ENCODE assay signal across 24 mouse cellular contexts in the genomic region with DNA sequence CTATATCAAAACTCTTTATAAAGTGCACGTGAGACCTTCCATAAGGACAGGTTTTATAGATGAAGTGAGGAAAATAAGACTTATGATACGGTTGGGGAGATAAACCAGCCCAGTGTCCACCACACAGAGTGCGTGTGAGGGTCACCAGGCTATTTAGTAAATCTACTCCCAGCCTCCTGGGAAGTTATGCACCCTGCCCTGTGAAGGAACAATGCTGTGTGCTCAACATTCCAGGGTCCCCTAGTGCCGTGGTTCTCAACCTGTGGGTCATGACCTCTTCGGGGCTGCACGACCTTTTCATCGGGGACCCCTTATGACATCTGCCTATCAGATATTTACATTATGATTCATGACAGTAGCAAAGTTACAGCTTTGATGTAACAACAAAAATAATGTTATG. TPM values are rescaled to one million over a fixed set of nuclear protein-coding genes. Genes with fewer than 3 reads are reported as not detected.
DNase-seq lines count a peak whose midpoint lies in the region; ATAC-seq and TF ChIP-seq lines count a peak whose summit lies in the region.
"Had no signal": no experiment of that assay in that cellular context is flagged by ENCODE, and none has a peak within 500 bp of the region (broad histone marks: within the 10 kb centered on the region; RNA-seq: fewer than 3 reads in every experiment).

No protein-coding gene starts in this region.

- H3K9me3 ChIP-seq in embryonic facial prominence, embryonic 11.5 days (replicated peaks; ENCODE audit: control insufficient read depth, low read length) = no peaks in the 10 kb centered on the region
- 0 out of 2 replicates have a peak, but pooled peaks cover 3% of the 10 kb centered on the region for H3K9me3 ChIP-seq in embryonic facial prominence, embryonic 10.5 days
- no peaks in the 10 kb centered on the region for H3K9me3 ChIP-seq in heart, embryonic 10.5 days
- H3K9me3 ChIP-seq in embryonic facial prominence, embryonic 13.5 days = no peaks in the 10 kb centered on the region
- H3K9me3 ChIP-seq: G1E had no signal

- H3K27ac ChIP-seq in embryonic facial prominence, embryonic 11.5 days (replicated peaks; ENCODE audit: low read depth, low read length) = no peak overlapping the region
- no peak overlapping the region for H3K27ac ChIP-seq in embryonic facial prominence, embryonic 10.5 days (replicated peaks)
- H3K27ac ChIP-seq in heart, adult 2 months = no peak overlapping the region
- no peak overlapping the region for H3K27ac ChIP-seq in heart, embryonic 10.5 days
- 0 out of 2 replicates have a peak overlapping the region, but pooled peaks have one; percentile 41 for H3K27ac ChIP-seq in embryonic facial prominence, embryonic 13.5 days

- H3K4me1 ChIP-seq in embryonic facial prominence, embryonic 11.5 days (ENCODE audit: control insufficient read depth, insufficient read depth, low read length) = no peaks in the 10 kb centered on the region
- H3K4me1 ChIP-seq in embryonic facial prominence, embryonic 10.5 days = no peaks in the 10 kb centered on the region
- H3K4me1 ChIP-seq in heart, adult 2 months (ENCODE audit: control insufficient read depth, insufficient read depth, low read length) = no peaks in the 10 kb centered on the region
- 0 out of 2 replicates have a peak, but pooled peaks cover 2% of the 10 kb centered on the region for H3K4me1 ChIP-seq in heart, embryonic 10.5 days
- H3K4me1 ChIP-seq in embryonic facial prominence, embryonic 13.5 days = peaks cover 19% of the 10 kb centered on the region

- no peak overlapping the region for H3K4me2 ChIP-seq in embryonic facial prominence, embryonic 11.5 days (ENCODE audit: low read depth, low read length)
- no peak overlapping the region for H3K4me2 ChIP-seq in embryonic facial prominence, embryonic 13.5 days

- intact Hi-C loops in heart, adult 2 months (cut with DNase I) = no loop called here
- intact Hi-C loops in heart, postnatal 36 days (cut with DNase I) = no loop called here

- no peak for TF ChIP-seq CTCF in heart, adult 2 months (IDR thresholded peaks at IDR 0.05)

- 0 out of 2 replicates have a peak, but pooled peaks have one; percentile 67 for ATAC-seq in embryonic facial prominence, embryonic 11.5 days (replicated peaks; ENCODE audit: insufficient number of reproducible peaks, low FRiP score, low TSS enrichment, low read depth)
- ATAC-seq in embryonic facial prominence, embryonic 13.5 days (ENCODE audit: insufficient number of reproducible peaks, insufficient read depth, low FRiP score, low TSS enrichment, low read depth) = no peak
- ATAC-seq: activated CD4-positive, CD25-positive, alpha-beta regulatory T cell, adult 4 months; CD4-positive, CD25-positive, alpha-beta regulatory T cell, adult 4 months; Patski had no signal

- H3K4me3 ChIP-seq in embryonic facial prominence, embryonic 11.5 days (ENCODE audit: low read depth, low read length) = no peak overlapping the region
- no peak overlapping the region for H3K4me3 ChIP-seq in embryonic facial prominence, embryonic 10.5 days
- no peak overlapping the region for H3K4me3 ChIP-seq in heart, adult 2 months
- H3K4me3 ChIP-seq in heart, embryonic 10.5 days = no peak overlapping the region
- H3K4me3 ChIP-seq in embryonic facial prominence, embryonic 13.5 days = no peak overlapping the region

- no peak overlapping the region for H3K9ac ChIP-seq in embryonic facial prominence, embryonic 11.5 days (replicated peaks; ENCODE audit: low read length)
- H3K9ac ChIP-seq in heart, adult 2 months (ENCODE audit: low read depth, low read length) = no peak overlapping the region
- no peak overlapping the region for H3K9ac ChIP-seq in embryonic facial prominence, embryonic 13.5 days

- H3K79me2 ChIP-seq in heart, adult 2 months (replicated peaks; ENCODE audit: control insufficient read depth, insufficient read depth, low read length) = no peaks in the 10 kb centered on the region

- TF ChIP-seq POLR2A in heart, adult 2 months (IDR thresholded peaks at IDR 0.05; ENCODE audit: insufficient read depth, low read depth, low read length) = no peak

- TF ChIP-seq EP300 in heart, adult 2 months (IDR thresholded peaks at IDR 0.05; ENCODE audit: insufficient read depth, low read depth, low read length) = no peak

- 73% methylated on average over 7 of the region's 7 CpGs for WGBS in embryonic facial prominence, embryonic 11.5 days
- WGBS in embryonic facial prominence, embryonic 10.5 days = 74% methylated on average over 7 of the region's 7 CpGs
- 81% methylated on average over 7 of the region's 7 CpGs for WGBS in heart, adult 2 months
- 69% methylated on average over 7 of the region's 7 CpGs for WGBS in heart, embryonic 10.5 days
- WGBS in embryonic facial prominence, embryonic 13.5 days = 68% methylated on average over 7 of the region's 7 CpGs

- no peak for DNase-seq in embryonic facial prominence, embryonic 11.5 days (ENCODE audit: low spot score)
- DNase-seq in embryonic facial prominence, embryonic 10.5 days (ENCODE audit: low spot score) = no peak
- DNase-seq in heart, adult 11 months = peak; percentile 52
- no peak for DNase-seq in heart, adult 2 months
- DNase-seq in heart, embryonic 10.5 days (ENCODE audit: low spot score) = peak; percentile 68
- DNase-seq in heart, postnatal 36 days = no peak
- no peak for DNase-seq in spleen, adult 12 weeks (ENCODE audit: low spot score)
- DNase-seq: adrenal gland, adult 2 months; adrenal gland, adult 8-10 months; adrenal gland, postnatal 10 days; adrenal gland, postnatal 14 days; adrenal gland, postnatal 25 days; adrenal gland, postnatal 36 days; B cell, adult 2 months; cerebellum, adult 11 months; cerebellum, adult 11-12 months had no signal

- H3K36me3 ChIP-seq in embryonic facial prominence, embryonic 11.5 days (replicated peaks; ENCODE audit: control insufficient read depth, insufficient read depth, low read depth, low read length) = no peaks in the 10 kb centered on the region; the same call in 1 of the 2 replicates
- peaks cover 33% of the 10 kb centered on the region for H3K36me3 ChIP-seq in embryonic facial prominence, embryonic 10.5 days (replicated peaks)
- H3K36me3 ChIP-seq in heart, adult 2 months (ENCODE audit: control insufficient read depth, insufficient read depth, low read length) = no peaks in the 10 kb centered on the region
- peaks cover 28% of the 10 kb centered on the region for H3K36me3 ChIP-seq in heart, embryonic 10.5 days
- H3K36me3 ChIP-seq in embryonic facial prominence, embryonic 13.5 days = peaks cover 21% of the 10 kb centered on the region

- H3K27me3 ChIP-seq in embryonic facial prominence, embryonic 11.5 days (ENCODE audit: control insufficient read depth, insufficient read depth, low read length) = no peaks in the 10 kb centered on the region
- H3K27me3 ChIP-seq in embryonic facial prominence, embryonic 10.5 days (replicated peaks; ENCODE audit: low read depth, poor library complexity, severe bottlenecking) = no peaks in the 10 kb centered on the region
- H3K27me3 ChIP-seq in heart, adult 2 months (ENCODE audit: control insufficient read depth, insufficient read depth, low read length) = no peaks in the 10 kb centered on the region
- H3K27me3 ChIP-seq in heart, embryonic 10.5 days (ENCODE audit: insufficient read depth, poor library complexity, severe bottlenecking) = no peaks in the 10 kb centered on the region
- H3K27me3 ChIP-seq in embryonic facial prominence, embryonic 13.5 days = no peaks in the 10 kb centered on the region
- H3K27me3 ChIP-seq: CH12.LX, Patski had no signal

RNA-seq across cellular contexts. Expression of a gene that starts 19.8 kb away (rescaled TPM):
- 0.20 and 0.21 TPM in 2 replicates for polyA plus RNA-seq in embryonic facial prominence, embryonic 11.5 days (2014; fragmentation: Nextera tagmentation; extraction: Ambion mirVana)
- polyA plus RNA-seq in embryonic facial prominence, embryonic 10.5 days (2016; fragmentation: Nextera tagmentation; extraction: Ambion mirVana) = not detected in 2 replicates
- total RNA-seq in heart, adult 2 months (2021) = under 1 TPM in 1 of 2 experiments, not detected in 1; 0.29 TPM
- polyA plus RNA-seq in heart, adult 2 months (2012; rRNA removed) = 0.16 TPM in 1 of 2 replicates, not detected in the other
- not detected in 2 replicates for polyA plus RNA-seq in heart, embryonic 10.5 days (2016; fragmentation: Nextera tagmentation; extraction: Ambion mirVana)
- not detected for total RNA-seq in heart, postnatal 36 days (2021)
- 0.72 TPM in 1 of 2 replicates, not detected in the other for polyA plus RNA-seq in embryonic facial prominence, embryonic 13.5 days (2015; fragmentation: Nextera tagmentation; extraction: Ambion mirVana)
- total RNA-seq: adrenal gland, postnatal 10 days; adrenal gland, postnatal 14 days; CH12.LX; G1E; MEL had no signal
- polyA plus RNA-seq: activated CD4-positive, CD25-positive, alpha-beta regulatory T cell, adult 4 months; adrenal gland, adult 2 months; C2C12; CD4-positive, CD25-positive, alpha-beta regulatory T cell, adult 4 months; G1E had no signal

RNA-seq across cellular contexts. Expression of a gene that starts 20.8 kb away (rescaled TPM):
- 15.7 and 16.1 TPM in 2 replicates for polyA plus RNA-seq in embryonic facial prominence, embryonic 11.5 days (2014; fragmentation: Nextera tagmentation; extraction: Ambion mirVana)
- 23.4 and 24.7 TPM in 2 replicates for polyA plus RNA-seq in embryonic facial prominence, embryonic 10.5 days (2016; fragmentation: Nextera tagmentation; extraction: Ambion mirVana)
- total RNA-seq in heart, adult 2 months (2021) = 10 to 100 TPM; 14.2 to 14.4 TPM
- 13.1 and 13.2 TPM in 2 replicates for polyA plus RNA-seq in heart, adult 2 months (2012; rRNA removed)
- polyA plus RNA-seq in heart, embryonic 10.5 days (2016; fragmentation: Nextera tagmentation; extraction: Ambion mirVana) = 27.8 and 30.4 TPM in 2 replicates
- 10 to 100 TPM; 14.2 to 15.3 TPM for total RNA-seq in heart, postnatal 36 days (2021)
- 18.4 and 20.0 TPM in 2 replicates for polyA plus RNA-seq in embryonic facial prominence, embryonic 13.5 days (2015; fragmentation: Nextera tagmentation; extraction: Ambion mirVana)

Comparison
In these comparisons a context has a peak if more than half of its experiments do, and no peak if none do; other contexts are left out.
1. DNase-seq: peak in heart, adult 11 months (single experiment) and heart, embryonic 10.5 days (single experiment); none in embryonic facial prominence, embryonic 11.5 days (single experiment), embryonic facial prominence, embryonic 10.5 days (single experiment), heart, adult 2 months (0 of 2), heart, postnatal 36 days (0 of 2) and spleen, adult 12 weeks (single experiment).